Mouse (Mus musculus) E14TG2a.4 (cell line): ENCODE data around the gene Mybpc3.

Source experiments
- H3K27me3 ChIP-seq: 2 replicates; pipeline ENCODE4 v1.6.1; 2014; ENCODE audit warnings: low read length, control low read depth; ENCODE audit not compliant: insufficient read depth
- H3K36me3 ChIP-seq: 2 replicates; pipeline ENCODE4 v1.6.1; 2014; ENCODE audit warnings: low read length, control low read depth; ENCODE audit not compliant: insufficient read depth
- H3K4me1 ChIP-seq: replicated peaks from 2 replicates; pipeline ENCODE4 v1.6.1; 2014; ENCODE audit warnings: low read depth, low read length, control low read depth
- H3K4me3 ChIP-seq: replicated peaks from 2 replicates; pipeline ENCODE4 v1.5.1; 2014; ENCODE audit warnings: mild to moderate bottlenecking, low read length
- H3K9me3 ChIP-seq: 2 replicates; pipeline ENCODE4 v1.6.1; 2014; ENCODE audit warnings: low read length, control low read depth
- CTCF ChIP-seq: conservative IDR thresholded peaks from 2 replicates; pipeline ENCODE4 v1.5.1; 2014; ENCODE audit warnings: low read length
- NANOG ChIP-seq: IDR thresholded peaks from 2 replicates; pipeline ENCODE4 v1.6.1; 2014; ENCODE audit warnings: borderline replicate concordance, low read length, mixed read lengths
- POU5F1 ChIP-seq: IDR thresholded peaks from 2 replicates; pipeline ENCODE4 v1.6.1; 2014; ENCODE audit warnings: low read length, borderline replicate concordance

The Mybpc3 gene

DNA sequence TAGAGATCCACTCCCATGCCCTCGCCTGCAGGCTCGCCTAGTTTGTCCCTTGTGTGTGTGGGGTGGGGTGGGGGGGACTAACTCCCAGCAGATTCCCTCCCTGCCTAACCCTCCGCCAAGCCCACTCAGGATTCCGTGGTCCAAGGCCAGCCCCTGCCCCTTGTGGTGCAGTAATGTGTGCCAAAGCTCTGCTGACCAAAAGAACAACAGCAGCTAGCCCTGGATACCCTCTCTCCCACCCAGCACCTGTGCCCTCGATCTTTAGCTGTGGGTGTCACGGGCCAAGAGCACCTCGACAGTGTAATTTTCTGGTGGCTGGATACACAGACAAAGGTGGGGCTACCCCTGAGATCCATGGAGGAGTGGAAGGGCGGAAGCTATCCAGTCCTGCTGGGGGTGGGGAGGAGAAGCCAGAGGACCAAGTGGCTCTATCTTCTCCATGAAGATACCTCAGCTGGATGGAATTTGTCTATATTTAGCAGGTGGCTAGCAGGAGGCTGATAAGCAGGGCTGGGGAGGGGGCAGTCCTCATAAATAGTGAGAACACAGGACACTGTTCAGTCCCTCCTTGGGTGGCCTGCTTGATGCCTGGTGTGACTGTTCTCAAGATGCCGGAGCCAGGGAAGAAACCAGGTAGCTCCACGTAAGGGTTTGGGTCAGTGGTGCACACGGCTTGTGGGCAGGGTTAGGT, at the start of gene Mybpc3:
Mybpc3 (plus strand) TSS at position 560 of the 691 bp plus-strand sequence.
- Histone ChIP-seq H3K4me3 (no peak within 1 kb of the TSS; the same call in 1 of the 2 replicates), H3K4me1 (peaks cover 35% of the 10 kb centered on the region), H3K27me3 (peaks cover 67% of the 10 kb centered on the region), H3K9me3 (no peaks in the 10 kb centered on the region), H3K36me3 (no peaks in the 10 kb centered on the region)
- TF ChIP-seq NANOG (no peak), CTCF (no peak), POU5F1 (no peak)

DNA sequence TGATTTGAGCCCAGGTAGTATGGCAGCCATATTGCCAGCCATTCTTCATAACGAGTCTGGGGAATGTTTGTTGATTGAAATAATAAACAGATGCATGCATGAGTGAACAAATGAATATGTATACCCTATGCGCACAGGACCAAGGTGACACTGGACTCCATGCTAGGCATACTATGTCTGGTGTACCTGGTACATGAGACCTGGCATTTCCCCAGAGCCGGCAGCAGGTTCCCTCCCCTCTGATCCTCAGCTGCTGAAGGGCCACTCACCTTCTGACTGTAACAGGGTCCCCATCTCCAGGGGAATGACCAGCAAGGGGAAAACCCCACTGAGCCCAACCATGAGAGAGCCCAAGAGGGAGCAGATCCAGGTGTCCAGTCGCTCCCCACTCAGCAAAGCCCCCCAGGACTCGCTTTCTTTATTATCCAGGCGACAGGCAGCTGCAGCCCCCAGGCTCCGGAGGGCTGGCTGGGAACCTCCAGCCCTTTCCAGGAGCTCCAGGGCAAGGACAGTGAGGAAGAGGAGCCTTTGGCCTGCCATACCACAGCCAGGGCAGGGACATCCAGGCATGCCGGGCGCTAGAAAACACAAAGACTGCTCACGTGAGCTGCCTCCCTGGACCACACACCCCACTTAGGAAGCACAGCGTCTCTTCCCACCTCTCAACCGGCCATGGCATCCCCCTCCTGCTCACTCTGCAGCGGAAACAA, 49.6 kb upstream of the Mybpc3 start:
- 0 out of 2 replicates have a peak, but pooled peaks cover 6% of the 10 kb centered on the region for H3K27me3 ChIP-seq
- TF ChIP-seq CTCF (no peak), POU5F1 (no peak), NANOG (no peak)
- H3K9me3 ChIP-seq: no peaks in the 10 kb centered on the region
- peaks cover 34% of the 10 kb centered on the region for H3K36me3 ChIP-seq
- peak overlapping the region; percentile 85 for H3K4me3 ChIP-seq
- peaks cover 59% of the 10 kb centered on the region for H3K4me1 ChIP-seq

DNA sequence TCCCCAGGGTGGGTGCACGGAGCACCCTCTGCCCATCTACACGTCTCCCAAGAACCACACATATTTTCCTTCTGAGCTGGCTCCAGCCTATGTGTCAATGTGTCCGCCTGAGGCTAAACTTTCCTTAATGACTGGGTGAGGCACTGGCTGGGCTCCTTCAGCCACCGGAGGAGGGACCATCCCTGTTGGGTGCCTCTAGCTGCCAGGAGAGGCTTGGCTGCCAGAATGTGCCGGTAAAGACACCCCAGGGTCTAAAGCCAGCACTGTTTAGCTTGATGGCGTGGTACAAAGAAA, 49.1 kb upstream of the Mybpc3 start:
- H3K4me1 ChIP-seq: peaks cover 58% of the 10 kb centered on the region
- H3K4me3 ChIP-seq: peak overlapping the region; percentile 85
- H3K9me3 ChIP-seq: no peaks in the 10 kb centered on the region
- no peak for TF ChIP-seq POU5F1
- TF ChIP-seq NANOG: no peak
- TF ChIP-seq CTCF: no peak
- H3K27me3 ChIP-seq: 0 out of 2 replicates have a peak, but pooled peaks cover 6% of the 10 kb centered on the region
- peaks cover 29% of the 10 kb centered on the region for H3K36me3 ChIP-seq

DNA sequence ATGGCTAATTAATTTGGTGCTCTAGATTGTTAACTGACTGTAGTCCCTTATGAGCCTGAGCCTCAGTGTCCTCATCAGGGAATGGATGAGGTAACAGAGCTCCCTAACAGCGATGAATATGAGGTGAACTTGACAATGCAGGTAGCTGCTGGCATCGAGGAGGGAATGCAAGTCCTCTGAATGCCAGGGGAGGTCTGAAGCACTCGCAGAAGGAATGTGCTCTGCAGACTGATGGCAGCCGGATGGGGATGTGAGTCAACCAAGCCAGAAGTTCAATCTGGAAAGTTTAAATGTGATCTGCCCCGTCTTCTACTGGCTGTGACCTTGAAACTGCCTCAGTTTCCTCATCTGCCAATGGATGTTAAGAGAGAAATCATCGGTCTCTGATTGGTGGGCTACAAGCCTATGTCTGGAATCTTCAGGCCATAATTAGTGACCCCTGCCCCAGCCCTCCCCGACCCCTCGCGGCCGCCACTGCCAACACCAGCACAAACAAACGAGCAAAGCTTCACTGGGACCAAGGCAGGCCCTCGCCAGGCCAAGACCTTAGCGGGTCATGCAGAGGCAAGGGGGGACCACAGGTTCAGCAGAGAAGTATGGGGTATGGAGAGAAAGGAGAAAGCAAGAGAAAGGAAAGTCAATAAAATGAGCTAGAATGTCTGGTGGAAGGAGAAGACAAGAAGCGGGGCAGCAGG, 48.5 kb upstream of the Mybpc3 start:
- 0 out of 2 replicates have a peak, but pooled peaks cover 6% of the 10 kb centered on the region for H3K27me3 ChIP-seq
- H3K36me3 ChIP-seq: peaks cover 22% of the 10 kb centered on the region
- TF ChIP-seq POU5F1: no peak
- no peak for TF ChIP-seq NANOG
- peak overlapping the region; percentile 85 for H3K4me3 ChIP-seq
- no peaks in the 10 kb centered on the region for H3K9me3 ChIP-seq
- H3K4me1 ChIP-seq: peaks cover 53% of the 10 kb centered on the region

DNA sequence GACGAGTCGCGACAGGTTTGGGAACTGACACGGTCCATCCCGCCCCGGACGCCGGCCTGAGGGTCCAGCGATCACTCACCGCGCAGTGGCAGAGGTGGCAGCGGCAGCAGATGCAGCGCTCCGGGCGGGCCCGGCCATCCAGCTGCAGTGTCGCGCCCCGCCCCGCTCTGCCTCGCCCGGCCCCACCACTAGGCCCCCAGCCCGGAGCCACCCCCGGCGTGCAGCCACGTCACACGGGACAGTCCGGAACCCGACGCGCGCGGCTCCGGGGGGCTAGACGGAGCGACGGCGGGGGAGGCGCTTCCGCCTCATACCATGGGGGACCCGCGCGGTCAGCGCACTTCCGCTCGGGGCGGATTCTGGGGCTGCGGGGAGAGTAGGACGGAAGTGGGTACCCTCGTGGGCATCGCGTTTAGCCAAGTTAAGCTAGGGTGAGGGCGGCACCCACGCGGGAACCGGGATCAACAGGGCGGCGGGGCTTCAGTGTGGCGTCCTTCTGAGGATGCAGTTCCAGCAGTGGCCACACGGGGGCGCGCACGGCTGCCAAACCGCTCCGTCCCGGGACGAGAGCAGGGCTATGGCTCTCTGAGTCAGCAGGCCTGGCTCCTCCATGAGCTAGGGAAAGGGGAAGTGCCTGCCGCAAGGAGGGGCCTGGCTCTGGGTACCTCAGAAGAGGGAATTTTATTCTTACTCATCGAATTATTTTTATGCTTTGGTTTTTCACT, 47.7 kb upstream of the Mybpc3 start, which contains the start of gene Slc39a13:
Slc39a13 (minus strand) TSS at position 342 of the 725 bp plus-strand sequence.
- Histone ChIP-seq H3K27me3 (0 out of 2 replicates have a peak, but pooled peaks cover 6% of the 10 kb centered on the region), H3K4me3 (peak within 1 kb of the TSS; percentile 85), H3K36me3 (peaks cover 16% of the 10 kb centered on the region; the same call in 1 of the 2 replicates), H3K4me1 (peaks cover 49% of the 10 kb centered on the region), H3K9me3 (no peaks in the 10 kb centered on the region)
- TF ChIP-seq POU5F1: no peak
- TF ChIP-seq CTCF: peak; percentile 80

DNA sequence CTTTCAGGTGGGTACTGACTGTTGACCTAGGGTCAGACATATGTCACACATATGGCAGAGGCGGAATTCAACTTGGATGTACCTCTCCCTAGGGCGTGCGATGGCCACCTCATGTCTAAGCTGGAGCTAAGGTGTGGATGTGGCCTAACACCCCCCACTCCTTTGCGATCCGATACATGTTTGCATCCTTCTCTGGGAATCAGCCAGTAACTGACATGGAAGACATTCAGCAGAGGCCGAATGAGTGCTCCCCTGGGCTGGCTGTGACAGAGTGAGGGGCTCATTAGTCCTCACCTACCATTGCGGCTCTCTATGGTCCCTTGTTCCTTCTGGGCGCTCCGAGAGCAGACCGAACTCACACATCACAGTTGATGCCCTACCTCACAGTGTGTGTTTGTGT, 46.9 kb upstream of the Mybpc3 start:
- peaks cover 47% of the 10 kb centered on the region for H3K4me1 ChIP-seq
- no peaks in the 10 kb centered on the region for H3K9me3 ChIP-seq
- peak overlapping the region; percentile 85 for H3K4me3 ChIP-seq
- TF ChIP-seq NANOG: no peak
- TF ChIP-seq POU5F1: no peak
- no peak for TF ChIP-seq CTCF
- H3K36me3 ChIP-seq: peaks cover 9% of the 10 kb centered on the region; the same call in 1 of the 2 replicates
- H3K27me3 ChIP-seq: peaks cover 6% of the 10 kb centered on the region; the same call in 1 of the 2 replicates

DNA sequence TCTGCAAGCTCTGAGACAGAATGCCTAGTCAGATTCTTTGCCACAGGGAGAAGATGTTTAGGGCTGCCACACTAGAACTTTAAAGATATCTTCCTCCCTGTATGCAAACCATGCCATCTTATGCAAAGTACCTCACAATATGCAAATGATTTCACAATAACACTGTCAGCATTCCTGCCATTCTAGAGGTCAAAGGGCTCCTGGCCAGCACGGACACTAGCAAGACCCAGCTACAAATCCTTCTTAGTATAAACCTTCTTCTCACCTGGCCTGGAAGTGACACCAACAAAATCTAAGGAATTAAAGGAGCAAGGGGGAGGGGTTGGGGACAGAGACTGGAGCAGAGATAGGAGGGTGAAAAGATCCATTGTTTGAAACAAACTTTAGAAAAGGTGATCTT, 45.9 kb upstream of the Mybpc3 start:
- TF ChIP-seq POU5F1 (no peak), NANOG (no peak), CTCF (no peak)
- Histone ChIP-seq H3K4me3 (no peak overlapping the region), H3K27me3 (peaks cover 8% of the 10 kb centered on the region), H3K36me3 (peaks cover 5% of the 10 kb centered on the region; the same call in 1 of the 2 replicates), H3K9me3 (no peaks in the 10 kb centered on the region), H3K4me1 (peaks cover 41% of the 10 kb centered on the region)

DNA sequence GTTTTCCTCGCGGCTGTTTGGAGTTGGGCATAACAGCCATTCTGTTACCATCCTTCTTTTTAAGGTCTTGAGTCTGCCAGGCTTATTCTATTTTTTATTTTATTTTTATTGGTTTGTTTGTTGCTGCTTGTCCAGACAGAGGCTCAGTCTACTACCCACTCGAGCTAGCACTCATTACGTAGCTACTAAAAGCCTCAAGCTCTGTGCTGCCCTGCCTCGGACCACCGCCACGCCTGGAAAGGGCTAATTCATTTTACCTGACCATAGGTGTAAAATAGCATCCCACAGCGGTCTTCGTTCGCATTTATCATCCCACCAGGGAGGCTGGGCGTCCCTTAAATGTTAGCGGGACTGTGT, 40.0 kb upstream of the Mybpc3 start:
- Histone ChIP-seq H3K27me3 (peaks cover 55% of the 10 kb centered on the region), H3K4me1 (peaks cover 29% of the 10 kb centered on the region), H3K9me3 (no peaks in the 10 kb centered on the region), H3K36me3 (no peaks in the 10 kb centered on the region), H3K4me3 (peak overlapping the region; percentile 64)
- TF ChIP-seq NANOG: no peak
- TF ChIP-seq CTCF: no peak
- no peak for TF ChIP-seq POU5F1
